10 mouse cellular contexts compared by ENCODE assay signal in genomic region chr2:148521966-148522575, GRCm38 (mm10).
A peak's percentile ranks its signal among the peaks of the same experiment; 100 is the strongest.
DNase-seq lines count a peak whose midpoint lies in the region; ATAC-seq lines count a peak whose summit lies in the region.
"Had no signal": no experiment of that assay in that cellular context is flagged by ENCODE, and none has a peak within 500 bp of the region (broad histone marks: within the 10 kb centered on the region; RNA-seq: fewer than 3 reads in every experiment).

No protein-coding gene starts in this region.

- DNase-seq in adrenal gland, adult 2 months: peak; percentile 43
- DNase-seq in adrenal gland, adult 18-20 months (ENCODE audit: low spot score in 2 of 2): no peak
- peak; percentile 80 for DNase-seq in 3134 (ENCODE audit: extremely low read depth, insufficient read length, low spot score)
- peak; percentile 58 for DNase-seq in heart, adult 8-10 months (ENCODE audit: low spot score)
- no peak for DNase-seq in hindbrain, embryonic 10.5 days (ENCODE audit: low spot score)
- no peak for DNase-seq in ovary, postnatal 10 days (ENCODE audit: low spot score)
- DNase-seq in cerebellum, postnatal 4 days (ENCODE audit: low spot score in 2 of 2): no peak
- DNase-seq: cerebellum, postnatal 14 days had no signal

- ATAC-seq in lung, embryonic 16.5 days (ENCODE audit: low read depth): peak; percentile 53
- ATAC-seq: forebrain, embryonic 16.5 days had no signal

- no peak overlapping the region for H3K9ac ChIP-seq in lung, embryonic 16.5 days (ENCODE audit: low read length)

- H3K4me3 ChIP-seq in lung, embryonic 16.5 days (ENCODE audit: low read length): no peak overlapping the region
- no peak overlapping the region for H3K4me3 ChIP-seq in hindbrain, embryonic 10.5 days

- H3K27me3 ChIP-seq in lung, embryonic 16.5 days (ENCODE audit: control insufficient read depth, insufficient read depth, low read depth, low read length): no peaks in the 10 kb centered on the region
- H3K27me3 ChIP-seq in hindbrain, embryonic 10.5 days (ENCODE audit: insufficient read depth, poor library complexity, severe bottlenecking): no peaks in the 10 kb centered on the region

- peaks cover 21% of the 10 kb centered on the region for H3K4me1 ChIP-seq in lung, embryonic 16.5 days (replicated peaks; ENCODE audit: control insufficient read depth, insufficient read depth, low read length)
- 0 out of 2 replicates have a peak, but pooled peaks cover 4% of the 10 kb centered on the region for H3K4me1 ChIP-seq in hindbrain, embryonic 10.5 days (replicated peaks)

- H3K9me3 ChIP-seq in lung, embryonic 16.5 days (ENCODE audit: control insufficient read depth, low read length): no peaks in the 10 kb centered on the region
- H3K9me3 ChIP-seq in hindbrain, embryonic 10.5 days: no peaks in the 10 kb centered on the region

- H3K4me2 ChIP-seq in lung, embryonic 16.5 days (ENCODE audit: low read depth, low read length): no peak overlapping the region

- WGBS in lung, embryonic 16.5 days: 57% methylated on average over 5 of the region's 5 CpGs
- 63% methylated on average over 5 of the region's 5 CpGs for WGBS in hindbrain, embryonic 10.5 days

- no peaks in the 10 kb centered on the region for H3K36me3 ChIP-seq in lung, embryonic 16.5 days (ENCODE audit: control insufficient read depth, insufficient read depth, low read length)
- H3K36me3 ChIP-seq in hindbrain, embryonic 10.5 days: no peaks in the 10 kb centered on the region

- peak overlapping the region; percentile 48; the same call in 1 of the 2 replicates for H3K27ac ChIP-seq in lung, embryonic 16.5 days (ENCODE audit: low read length)
- no peak overlapping the region for H3K27ac ChIP-seq in hindbrain, embryonic 10.5 days

Comparison
In these comparisons a context has a peak if more than half of its experiments do, and no peak if none do; other contexts are left out.
1. DNase-seq: peak in adrenal gland, adult 2 months (single experiment), 3134 (single experiment) and heart, adult 8-10 months (single experiment); none in adrenal gland, adult 18-20 months (0 of 2), hindbrain, embryonic 10.5 days (single experiment), ovary, postnatal 10 days (single experiment) and cerebellum, postnatal 4 days (0 of 2).